ENCODE assay signal across 33 mouse cellular contexts in the genomic region with DNA sequence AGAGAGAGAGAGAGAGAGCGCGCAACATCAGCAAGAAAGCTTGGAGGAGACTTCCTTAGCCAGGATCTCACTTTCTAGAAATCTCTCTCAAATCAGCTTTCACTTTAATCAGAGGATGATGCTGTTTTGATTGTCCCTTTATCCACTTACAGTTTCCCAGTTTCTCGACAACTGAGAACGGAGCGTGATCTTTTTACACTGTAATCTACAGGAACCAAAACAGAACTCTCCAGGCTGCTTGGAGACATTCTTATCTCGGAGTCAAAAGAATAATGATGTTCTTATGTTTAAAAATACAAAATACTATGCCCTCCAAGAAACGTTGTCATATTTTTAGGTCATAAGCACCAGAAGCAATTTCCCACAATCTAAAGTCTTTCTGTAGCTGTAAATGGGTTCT.
"Had no signal": no experiment of that assay in that cellular context is flagged by ENCODE, and none has a peak within 500 bp of the region (broad histone marks: within the 10 kb centered on the region; RNA-seq: fewer than 3 reads in every experiment).

No protein-coding gene starts in this region.

- H3K27me3 ChIP-seq: heart, embryonic 12.5 days; heart, embryonic 15.5 days; hindbrain, embryonic 12.5 days; hindbrain, embryonic 13.5 days; hindbrain, embryonic 15.5 days; intestine, embryonic 15.5 days; kidney, embryonic 15.5 days had no signal

- H3K4me2 ChIP-seq: heart, embryonic 12.5 days; heart, embryonic 15.5 days; hindbrain, embryonic 12.5 days; hindbrain, embryonic 13.5 days; hindbrain, embryonic 14.5 days; hindbrain, embryonic 15.5 days; intestine, embryonic 15.5 days; kidney, embryonic 15.5 days had no signal

- ATAC-seq: hindbrain, embryonic 16.5 days; hindbrain, postnatal 0 days; inflammation-experienced regulatory T-cells, adult 6 months; intestine, embryonic 15.5 days; intestine, embryonic 16.5 days; intestine, postnatal 0 days had no signal

- H3K27ac ChIP-seq: heart, embryonic 10.5 days; heart, embryonic 15.5 days; hindbrain, embryonic 10.5 days; hindbrain, embryonic 12.5 days; hindbrain, embryonic 13.5 days; hindbrain, embryonic 14.5 days; hindbrain, embryonic 15.5 days; hindbrain, postnatal 0 days; intestine, embryonic 15.5 days; kidney, embryonic 15.5 days; kidney, postnatal 0 days; layer of hippocampus, adult 2 months had no signal

- H3K4me1 ChIP-seq: heart, embryonic 10.5 days; heart, embryonic 15.5 days; hindbrain, embryonic 12.5 days; hindbrain, embryonic 13.5 days; hindbrain, embryonic 15.5 days; intestine, embryonic 15.5 days had no signal

- H3K9me3 ChIP-seq: heart, embryonic 10.5 days; heart, embryonic 12.5 days; heart, embryonic 15.5 days; hindbrain, embryonic 10.5 days; hindbrain, embryonic 12.5 days; hindbrain, embryonic 13.5 days; hindbrain, embryonic 15.5 days; intestine, embryonic 15.5 days; kidney, embryonic 15.5 days had no signal

- H3K4me3 ChIP-seq: heart, embryonic 10.5 days; heart, embryonic 12.5 days; heart, embryonic 15.5 days; hindbrain, embryonic 10.5 days; hindbrain, embryonic 12.5 days; hindbrain, embryonic 13.5 days; hindbrain, embryonic 15.5 days; intestine, embryonic 15.5 days; kidney, embryonic 15.5 days; layer of hippocampus, adult 2 months had no signal

- H3K36me3 ChIP-seq: heart, embryonic 10.5 days; heart, embryonic 12.5 days; heart, embryonic 15.5 days; hindbrain, embryonic 10.5 days; hindbrain, embryonic 12.5 days; hindbrain, embryonic 13.5 days; hindbrain, embryonic 15.5 days; intestine, embryonic 15.5 days; kidney, embryonic 15.5 days had no signal

- DNase-seq: heart, postnatal 10 days; heart, postnatal 14 days; heart, postnatal 36 days; heart, postnatal 4 days; kidney, adult 11 months; kidney, adult 18-20 months; kidney, adult 2 months; kidney, adult 8-10 months; kidney, adult 9 months; kidney, postnatal 10 days; kidney, postnatal 14 days; kidney, postnatal 25 days; kidney, postnatal 36 days; kidney, postnatal 4 days; layer of hippocampus, adult 9-11 months; layer of hippocampus, postnatal 36 days had no signal

- H3K9ac ChIP-seq: heart, embryonic 12.5 days; heart, embryonic 15.5 days; hindbrain, embryonic 12.5 days; hindbrain, embryonic 13.5 days; hindbrain, embryonic 14.5 days; hindbrain, embryonic 15.5 days; intestine, embryonic 15.5 days; kidney, embryonic 15.5 days had no signal
